Mouse (Mus musculus): Measurements from ENCODE around the gene Spen.
A peak's percentile ranks its signal among the peaks of the same experiment; 100 is the strongest.
"Not testable (repeated sequence)": the region's sequence is repeated elsewhere in the genome, so short reads cannot be mapped to it uniquely, and the experiment has no call there.

Spen gene

DNA sequence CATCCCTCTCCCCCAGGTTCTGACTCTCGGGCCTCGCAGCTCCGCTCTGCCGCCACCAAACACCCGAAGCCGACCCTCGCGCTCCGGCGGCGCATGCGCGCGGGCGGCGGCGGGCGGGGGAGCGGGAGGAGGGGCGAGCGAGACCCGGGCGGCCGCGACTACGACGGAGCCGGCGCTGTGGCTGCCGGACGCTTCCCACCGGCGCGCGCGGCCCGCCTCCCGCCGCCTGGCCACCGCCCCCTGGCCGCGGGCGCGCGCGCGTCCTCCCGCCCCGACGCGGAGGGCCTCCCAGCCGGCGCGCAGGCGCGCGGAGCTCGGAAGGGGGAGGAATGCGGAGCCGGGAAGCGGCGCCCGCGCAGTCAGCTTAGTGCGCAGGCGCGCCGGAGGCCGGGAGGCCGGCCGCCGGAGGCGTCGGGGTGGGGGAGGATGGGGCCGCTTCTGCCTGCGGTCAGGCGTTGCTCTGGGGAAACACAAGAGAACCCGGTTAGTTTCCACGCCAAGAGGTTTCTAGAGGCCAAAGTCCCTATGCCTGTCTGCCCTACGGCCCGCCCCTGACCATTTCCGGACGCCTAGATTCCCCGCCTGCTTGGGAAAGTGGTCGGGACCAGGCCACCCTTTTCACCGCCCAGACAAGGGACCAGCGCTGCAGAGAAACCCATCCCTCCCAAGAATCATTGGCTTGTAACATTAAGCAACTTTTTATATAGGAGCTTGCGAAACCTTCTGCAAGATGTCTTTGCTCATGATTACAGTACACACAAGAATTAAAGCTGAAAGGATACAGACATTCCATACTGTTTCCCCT lies at the start of gene Spen:
TSS of gene Spen (minus strand) at position 190 of the 805 bp plus-strand sequence.
- peak; percentile 92 to 96 for DNase-seq

DNA sequence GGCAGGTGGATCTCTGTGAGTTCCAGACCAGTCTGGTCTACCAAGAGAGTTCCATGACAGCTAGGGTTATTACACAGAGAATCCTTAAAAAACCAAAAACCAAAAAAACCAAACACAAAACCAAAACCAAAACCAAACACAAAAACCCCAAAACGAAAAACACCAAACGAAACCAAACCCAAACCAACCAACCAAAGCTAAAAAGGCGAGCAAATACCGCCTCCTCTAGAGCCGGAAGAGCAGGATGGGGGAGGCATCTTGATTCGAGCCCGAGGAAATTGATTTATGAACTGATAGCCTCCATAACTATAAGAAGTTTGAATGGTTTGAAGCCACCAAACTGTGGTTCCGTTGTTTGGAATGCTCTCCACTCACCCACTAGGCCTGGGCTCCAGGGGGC lies 45.5 kb upstream of the Spen start:
- no peak for DNase-seq

DNA sequence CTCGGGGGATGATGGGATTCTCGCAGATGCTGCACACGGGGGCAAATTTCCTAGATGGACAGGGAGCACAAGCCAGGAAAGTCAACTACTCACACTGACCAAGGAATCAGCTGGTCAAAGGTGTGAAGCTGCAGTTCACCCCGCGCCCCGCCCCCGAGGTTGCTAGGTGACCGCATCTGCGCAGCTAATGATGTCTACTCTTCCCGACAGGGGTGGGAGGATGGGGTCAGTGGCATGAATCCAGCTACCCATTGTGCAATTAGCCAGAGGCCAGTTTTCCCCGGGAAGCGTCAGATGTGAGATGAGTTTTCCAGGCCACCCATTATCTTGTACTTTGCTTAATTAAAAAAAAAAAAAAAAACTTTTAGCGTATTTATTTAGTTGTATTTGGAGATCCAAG lies 42.7 kb upstream of the Spen start:
- no peak for DNase-seq

DNA sequence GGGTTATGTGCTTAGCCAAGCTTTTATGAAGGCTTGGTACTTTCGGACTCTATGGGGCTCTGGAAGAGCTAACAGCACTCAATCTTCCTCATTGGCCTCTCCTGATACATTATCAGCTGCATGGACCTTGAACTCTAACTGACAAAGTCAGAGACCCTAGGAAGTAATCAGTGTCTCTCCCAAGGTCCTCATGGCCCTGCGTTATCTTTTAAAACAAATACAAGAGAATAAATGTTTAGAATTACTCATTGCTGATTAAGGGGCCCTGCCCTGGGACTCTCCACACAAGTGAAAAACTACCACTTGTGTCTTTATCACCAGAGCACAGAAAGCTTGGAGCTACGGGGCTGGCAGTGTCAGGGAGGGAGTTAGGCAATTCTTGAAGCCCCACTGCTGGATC lies 40.4 kb upstream of the Spen start:
- no peak for DNase-seq

DNA sequence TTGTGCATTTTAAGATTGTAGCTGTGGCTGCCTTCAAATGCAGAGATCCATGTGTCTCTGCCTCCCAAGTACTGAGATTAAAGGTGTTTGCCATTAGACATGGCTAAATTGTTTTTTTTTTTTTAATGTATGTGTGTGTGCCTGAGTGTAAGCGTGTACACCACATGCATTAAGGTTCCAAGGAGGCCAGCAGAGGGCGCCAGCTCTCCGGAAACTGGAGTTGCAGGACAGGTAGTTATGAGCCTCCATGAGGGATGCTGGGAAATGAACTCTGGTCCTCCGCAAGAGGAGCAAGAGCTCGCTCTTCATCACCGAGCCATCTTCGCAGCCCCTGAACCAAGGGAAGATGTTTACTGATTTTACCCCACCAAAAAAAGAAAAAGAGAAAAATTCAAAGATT lies 38.5 kb upstream of the Spen start:
- DNase-seq, result peak in 1 of 2 experiments; percentile 49

DNA sequence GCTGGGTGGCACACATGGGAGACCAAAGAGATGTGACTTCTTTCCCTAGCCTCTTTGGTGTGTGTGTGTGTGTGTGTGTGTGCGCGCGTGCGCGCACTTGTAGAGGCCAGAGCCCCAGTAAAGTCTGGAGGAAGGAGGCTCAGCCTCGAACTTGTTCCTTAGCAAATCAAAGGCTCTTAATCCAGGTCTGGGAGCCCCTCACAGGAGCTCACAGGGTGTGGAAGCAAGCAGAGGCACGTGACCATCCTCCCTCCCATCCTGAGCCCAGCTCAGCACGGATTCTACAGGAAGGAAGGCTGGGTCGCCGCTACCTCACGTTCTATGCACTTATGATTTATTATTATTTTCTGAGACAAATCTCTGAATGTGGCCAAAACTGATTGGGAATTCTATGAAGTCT lies 38.0 kb upstream of the Spen start:
- no peak for DNase-seq

DNA sequence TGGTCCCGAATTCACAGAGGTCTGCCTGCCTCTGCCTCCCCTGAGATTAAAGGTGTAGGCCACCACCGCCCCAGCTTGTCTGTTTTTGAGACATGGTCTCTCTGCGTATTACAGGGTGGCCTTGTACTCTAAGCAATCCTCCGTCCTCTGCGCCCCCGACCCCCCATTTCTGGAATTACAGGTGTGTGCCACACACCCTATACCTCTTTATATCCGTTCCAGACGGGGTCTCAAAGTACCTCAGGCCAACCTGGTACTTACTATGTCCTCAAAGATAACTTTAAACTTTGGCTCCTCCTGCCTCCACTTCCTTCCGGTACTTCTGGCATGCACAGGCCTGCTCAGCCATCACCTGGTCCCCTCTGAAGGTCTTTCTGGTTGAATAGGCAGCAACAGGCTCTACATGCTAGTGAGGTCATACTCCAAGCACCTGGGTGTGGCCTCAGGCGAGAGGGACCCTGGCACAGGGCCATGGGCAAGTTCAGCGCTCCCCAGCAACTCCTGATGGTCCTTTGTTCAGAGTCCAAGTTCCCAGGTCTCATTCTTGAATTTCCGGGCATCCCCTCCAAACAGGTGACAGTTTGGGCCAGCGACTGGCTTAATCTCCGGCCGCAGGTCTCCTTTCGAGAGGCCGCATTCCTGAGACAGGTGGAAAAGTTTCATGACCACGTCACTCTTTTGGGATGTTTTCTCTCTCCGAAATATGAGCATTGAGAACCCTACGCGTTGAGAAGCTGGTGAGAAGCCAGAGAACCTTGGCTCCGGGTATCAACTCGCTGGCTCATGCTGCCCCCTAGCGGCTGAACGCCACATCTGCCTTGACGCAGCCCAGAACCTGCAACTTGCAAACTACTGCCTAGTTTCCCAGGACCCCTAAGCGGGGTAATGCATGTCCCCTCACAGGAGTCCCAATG lies 36.6 kb upstream of the Spen start:
- DNase-seq, result peak; percentile 94

DNA sequence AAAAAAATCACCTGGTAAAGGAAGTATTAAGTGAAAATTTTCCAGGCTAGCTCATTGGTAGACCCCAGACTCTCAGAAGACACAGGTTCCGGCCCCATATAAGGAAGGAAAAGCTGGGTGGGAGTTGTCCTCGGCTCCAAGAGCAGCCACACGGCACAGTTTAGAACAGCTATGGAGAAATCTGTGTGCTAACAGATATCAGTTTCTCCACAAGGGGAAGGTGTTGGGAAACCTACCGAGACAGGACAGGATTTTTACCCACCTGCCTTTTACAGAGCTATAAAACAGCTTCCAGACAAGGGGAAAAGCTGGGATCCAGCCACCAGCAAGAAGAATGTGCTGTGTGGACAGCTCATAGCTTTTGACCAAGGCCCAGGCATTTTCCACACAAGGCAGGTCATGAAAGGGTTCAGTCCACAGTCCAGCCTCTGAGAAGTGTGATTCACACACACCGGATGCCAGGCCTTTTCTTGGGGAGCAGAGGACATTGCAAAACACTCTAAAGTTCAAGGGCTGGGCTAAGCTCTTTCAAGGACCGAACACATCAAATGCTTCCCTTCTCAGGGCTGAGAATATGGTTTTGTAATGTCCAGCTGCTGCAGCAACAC lies 35.1 kb upstream of the Spen start:
- DNase-seq, result peak in 1 of 2 experiments; percentile 67

DNA sequence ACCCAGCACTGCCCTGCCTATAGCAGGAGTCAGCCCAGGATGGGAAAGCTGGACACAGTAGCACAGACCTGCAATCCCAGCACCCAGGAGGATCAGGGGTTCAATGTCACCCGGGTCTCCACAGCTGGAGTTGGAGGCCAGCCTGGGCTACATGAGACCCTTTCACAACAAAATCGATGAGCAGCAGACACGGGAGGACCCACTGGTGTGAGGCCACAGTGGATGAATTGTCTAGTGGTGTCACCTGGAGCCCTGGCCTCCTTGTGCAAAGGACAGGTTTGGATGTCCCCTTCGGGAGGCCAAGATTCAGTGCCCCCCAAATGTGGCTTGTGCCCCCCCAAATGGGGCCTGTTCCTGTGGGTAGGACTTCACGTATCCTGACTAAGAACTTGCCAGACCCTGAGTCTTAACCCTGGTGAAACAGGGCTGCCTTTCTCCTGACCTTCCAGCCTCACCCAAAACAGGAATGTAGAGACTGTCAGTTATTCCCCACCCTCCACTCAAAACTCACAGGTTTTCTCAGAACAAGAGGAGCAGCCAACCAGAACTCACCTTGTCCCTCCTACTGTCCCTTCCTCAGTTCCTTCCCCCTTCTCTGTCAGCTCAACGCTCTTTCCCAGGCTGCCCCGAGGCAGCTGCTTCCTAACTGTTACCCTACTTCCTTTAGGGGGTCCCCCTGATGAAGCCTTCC lies 34.4 kb upstream of the Spen start:
- DNase-seq, result no peak

DNA sequence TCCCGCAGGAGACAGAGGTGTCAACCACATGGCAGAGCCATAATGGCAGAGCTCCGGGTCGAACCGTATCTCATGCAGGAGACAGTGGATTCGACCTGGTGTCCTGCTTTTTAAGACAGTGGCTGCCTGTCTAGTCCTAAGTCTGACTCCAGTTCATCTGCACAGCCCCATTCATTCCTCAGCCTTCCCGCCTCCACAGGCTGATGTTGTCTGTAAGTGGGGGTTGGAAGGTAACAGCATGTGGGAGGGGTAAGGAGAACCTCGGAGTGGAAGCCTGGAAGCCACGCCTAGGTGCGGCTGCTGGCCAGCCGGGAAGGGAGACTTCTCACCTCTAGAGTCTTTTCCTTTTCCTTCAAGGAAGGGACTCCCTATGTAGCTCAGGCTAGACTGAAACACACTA lies 33.5 kb upstream of the Spen start:
- peak in 1 of 2 experiments; percentile 31 for DNase-seq

DNA sequence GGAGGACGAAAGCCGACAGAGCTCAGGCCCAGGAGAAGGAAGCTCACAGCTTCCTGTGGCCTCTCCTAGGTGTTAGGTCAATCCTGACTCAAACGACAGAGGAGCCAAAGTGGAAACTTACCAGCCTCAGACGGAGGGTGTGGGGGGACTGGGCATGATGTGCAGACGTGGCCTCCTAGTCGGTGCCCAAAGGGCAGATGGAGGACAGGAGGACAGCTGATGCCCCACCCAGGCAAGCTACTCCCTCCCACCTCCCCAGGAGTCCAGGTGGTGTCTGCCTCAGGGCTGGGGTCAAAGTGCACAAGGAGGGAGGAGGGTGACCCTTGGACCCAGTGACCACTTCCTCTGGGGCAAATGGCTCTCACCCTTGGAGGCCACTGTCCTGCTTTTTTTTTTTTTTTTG lies 32.9 kb upstream of the Spen start:
- peak; percentile 53 to 74 for DNase-seq

DNA sequence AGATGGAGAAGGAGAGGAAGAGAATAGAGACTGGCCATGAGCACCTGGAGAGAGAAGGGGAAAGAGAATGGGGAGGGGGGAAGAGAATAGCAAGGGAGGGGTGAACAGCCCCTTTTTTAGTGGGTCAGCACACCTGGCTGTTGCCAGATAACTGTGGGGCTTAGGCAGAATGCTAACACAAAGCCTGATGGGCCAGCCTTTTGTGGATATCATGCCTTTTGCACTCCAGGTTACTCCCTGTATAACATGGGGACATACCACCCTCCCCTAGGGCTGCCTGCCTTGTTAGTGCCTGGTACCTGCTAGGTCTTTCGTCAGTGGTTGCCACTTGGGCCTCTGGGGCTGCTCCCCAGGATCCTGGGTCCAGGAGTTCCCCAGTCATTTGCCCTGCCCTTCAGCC lies 32.4 kb upstream of the Spen start:
- DNase-seq, result no peak

DNA sequence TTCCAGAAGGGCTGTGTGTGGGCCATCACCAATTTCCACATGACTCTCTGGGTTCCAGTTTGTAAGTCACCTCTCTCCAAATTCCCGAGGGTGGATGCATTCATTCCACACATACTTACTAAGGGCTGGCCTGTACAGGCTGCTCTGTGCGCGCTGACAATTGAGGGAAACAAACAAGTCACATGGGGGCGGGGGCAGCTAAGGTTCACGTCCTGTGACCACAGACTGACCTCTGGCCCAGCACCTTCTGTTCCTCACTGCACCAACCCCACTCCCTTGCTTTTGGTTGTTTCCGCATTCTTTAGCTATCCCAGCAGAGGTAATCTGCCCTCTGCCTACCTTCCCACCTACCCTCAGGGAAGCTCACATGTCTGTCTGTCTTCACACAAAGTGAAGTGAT lies 31.6 kb upstream of the Spen start:
- peak; percentile 55 to 75 for DNase-seq

DNA sequence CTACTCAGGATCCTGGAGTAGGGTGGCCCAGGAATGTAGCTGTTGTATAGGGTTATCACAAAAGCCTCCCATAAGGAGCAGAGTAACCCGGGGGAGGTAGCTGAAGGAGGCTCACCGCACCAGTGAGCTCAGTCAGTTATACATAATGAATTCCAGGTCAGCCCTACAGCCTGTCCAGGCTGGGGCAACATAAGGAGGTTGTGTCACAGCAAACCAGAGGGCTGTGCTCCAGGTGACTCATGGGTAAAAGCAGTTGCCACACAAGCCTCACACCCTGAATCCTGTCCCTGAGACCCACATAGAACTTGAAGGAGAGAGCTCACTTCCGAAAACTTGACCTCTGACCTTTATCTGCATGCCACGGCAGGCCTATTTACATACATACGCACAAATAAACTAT lies 30.6 kb upstream of the Spen start:
- no peak for DNase-seq

DNA sequence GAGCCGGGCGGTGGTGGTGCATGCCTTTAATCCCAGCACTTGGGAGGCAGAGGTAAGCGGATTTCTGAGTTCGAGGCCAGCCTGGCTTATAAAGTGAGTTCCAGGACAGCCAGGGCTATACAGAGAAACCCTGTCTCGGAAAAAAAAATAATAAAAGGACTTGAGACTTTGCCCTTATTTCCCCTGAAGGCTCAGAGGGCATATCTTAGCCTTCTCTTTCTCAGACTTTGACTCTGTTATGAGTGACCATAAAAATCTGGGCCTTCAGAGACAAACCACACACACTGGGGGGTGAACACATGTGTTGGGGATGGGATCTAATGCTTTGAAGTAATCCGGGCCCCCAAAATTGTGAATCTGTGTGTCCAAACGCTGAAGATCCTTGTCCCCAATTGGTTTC lies 28.8 kb upstream of the Spen start:
- DNase-seq, result not testable (repeated sequence)

DNA sequence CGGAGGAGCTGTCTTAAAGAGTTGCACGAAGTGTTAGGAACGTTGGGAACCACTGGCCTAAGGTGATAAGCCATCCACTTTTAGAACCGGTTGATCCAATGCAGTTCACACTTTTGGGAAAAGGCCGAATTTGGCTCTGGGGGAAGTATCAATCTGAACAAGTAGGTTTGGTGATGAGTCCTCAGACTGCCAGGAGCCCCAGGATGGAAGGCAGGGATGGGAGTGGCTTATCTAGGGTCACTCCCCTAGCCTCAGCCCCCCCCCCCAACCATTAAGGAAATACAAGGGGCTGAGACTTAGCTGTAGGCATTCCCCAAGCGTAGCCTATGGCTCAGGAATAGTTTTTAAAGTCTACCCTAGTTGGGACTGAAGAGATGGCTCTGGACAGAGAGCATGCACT lies 27.8 kb upstream of the Spen start:
- no peak for DNase-seq

DNA sequence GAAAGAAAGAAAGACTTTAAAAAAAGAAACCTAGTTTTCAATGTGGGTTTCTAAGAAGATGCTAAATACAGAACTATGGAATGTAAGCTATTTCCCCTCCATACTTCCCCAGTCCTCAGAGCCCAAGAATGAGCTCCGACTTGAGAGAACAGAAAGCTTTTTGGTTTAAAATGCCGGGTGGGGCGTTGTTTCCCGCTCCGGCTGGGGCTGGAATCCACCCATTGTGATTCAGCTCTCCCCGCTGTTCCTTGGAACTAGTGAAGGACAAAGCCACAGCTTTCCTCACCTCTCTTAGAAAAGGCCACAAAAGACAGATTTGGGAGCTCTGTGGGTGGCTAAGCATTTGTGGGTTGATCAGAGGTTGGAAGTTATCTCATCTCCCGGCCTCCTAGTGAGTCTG lies 26.9 kb upstream of the Spen start:
- peak in 1 of 2 experiments; percentile 51 for DNase-seq

DNA sequence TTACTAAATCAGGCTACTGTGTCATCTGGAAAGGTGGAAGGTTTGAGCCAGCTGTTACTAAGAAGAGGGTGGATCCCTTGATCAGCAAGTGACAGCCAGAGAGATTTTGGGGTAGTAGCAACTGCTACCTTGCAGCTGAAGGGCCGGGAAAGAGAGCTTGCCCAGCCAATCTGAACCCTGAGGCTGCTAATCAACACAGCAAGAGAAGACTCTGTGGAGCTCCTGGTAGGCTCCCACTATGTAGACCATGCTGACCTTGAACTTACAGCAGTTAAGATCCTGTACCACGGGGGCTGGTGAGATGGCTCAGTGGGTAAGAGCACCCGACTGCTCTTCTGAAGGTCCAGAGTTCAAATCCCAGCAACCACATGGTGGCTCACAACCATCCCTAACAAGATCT lies 26.3 kb upstream of the Spen start:
- no peak for DNase-seq

DNA sequence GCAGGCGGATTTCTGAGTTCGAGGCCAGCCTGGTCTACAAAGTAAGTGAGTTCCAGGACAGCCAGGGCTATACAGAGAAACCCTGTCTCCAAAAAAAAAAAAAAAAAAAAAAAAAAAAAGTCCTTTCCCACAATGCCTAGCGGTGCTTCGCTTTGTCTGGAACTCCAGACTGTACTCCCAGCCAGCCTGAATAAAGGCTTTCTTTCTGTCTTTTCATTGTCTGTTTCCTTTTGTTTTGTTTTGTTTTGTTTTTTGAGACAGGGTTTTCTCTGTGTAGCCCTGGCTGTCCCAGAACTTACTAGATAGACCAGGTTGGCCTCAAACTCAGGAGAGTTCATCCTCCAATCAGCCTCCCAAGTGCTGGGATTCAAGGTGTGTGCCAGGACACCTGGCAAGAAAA lies 25.8 kb upstream of the Spen start:
- no peak for DNase-seq

DNA sequence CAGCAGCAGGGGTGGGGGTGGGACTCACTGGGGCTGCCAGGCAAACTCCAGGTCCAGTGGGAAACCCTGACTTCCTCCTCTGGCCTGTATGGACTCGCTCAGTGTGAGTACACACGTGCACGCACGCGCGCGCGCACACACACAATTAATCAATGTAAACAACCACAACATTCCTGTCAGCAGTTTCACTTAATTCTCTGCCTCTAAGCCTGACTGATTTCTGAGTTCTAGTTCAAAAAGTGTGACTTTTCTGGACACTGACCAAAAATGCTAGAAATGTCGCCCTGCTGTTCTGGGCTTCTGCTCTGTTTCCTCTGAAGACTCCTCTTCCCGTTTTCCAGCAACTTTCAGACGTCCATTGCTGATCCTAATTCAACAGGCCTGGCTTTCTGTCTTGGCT lies 23.9 kb upstream of the Spen start:
- DNase-seq, result peak; percentile 57 to 74

DNA sequence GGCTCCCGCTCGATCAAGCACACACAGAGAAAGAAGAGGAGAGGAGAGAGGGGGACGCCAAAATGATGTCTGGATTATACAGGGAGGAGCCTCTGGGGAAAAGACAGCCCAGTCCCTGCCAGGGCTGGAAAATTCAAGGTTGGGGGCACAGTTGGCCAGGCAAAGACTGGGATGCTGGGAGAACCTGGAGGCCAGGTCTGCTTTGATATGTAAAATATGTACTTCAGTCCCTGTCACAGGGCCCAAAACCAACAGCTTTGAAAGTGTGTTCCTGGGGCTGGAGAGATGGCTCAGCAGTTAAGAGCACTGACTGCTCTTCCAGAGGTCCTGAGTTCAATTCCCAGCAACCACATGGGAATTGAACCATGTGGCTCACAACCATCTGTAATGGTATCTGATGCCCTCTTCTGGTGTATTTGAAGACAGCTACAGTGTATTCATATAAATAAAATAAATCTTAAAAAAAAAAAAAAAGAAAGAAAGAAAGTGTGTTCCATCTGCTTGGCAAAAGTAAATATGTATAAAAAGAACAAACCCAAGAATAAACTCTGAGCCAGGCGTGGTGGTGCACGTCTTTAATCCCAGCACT lies 23.0 kb upstream of the Spen start:
- DNase-seq, result not testable (repeated sequence)

DNA sequence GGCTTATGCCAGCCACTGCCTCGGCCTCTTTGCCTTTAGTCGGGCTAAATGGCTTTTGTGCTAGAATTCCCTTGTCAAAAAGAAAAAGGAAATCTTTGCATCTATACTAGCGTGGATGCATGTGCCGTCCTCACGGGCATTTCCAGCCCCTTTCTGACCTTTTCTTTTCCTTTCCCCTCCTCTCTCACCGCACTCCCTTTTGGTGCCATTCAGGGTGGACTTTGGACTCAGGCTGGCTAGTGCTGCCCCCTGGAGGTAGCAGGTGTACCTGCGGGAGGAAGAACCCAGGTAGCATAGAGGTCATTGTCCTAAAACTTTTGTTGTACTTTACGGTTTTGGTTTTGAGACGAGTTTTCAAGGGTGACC lies 21.5 kb upstream of the Spen start:
- peak; percentile 86 to 90 for DNase-seq
